Mouse (Mus musculus) ES-E14 (cell line): ENCODE results near the gene Nfyb. TPM values are rescaled to one million over a fixed set of nuclear protein-coding genes. Genes with fewer than 3 reads are reported as not detected.

Experiments
- DNase-seq: peaks from one replicate; pipeline ENCODE4 v3.0.0-alpha.2; 2013; ENCODE audit warnings: low read depth, low spot score
- H3K27ac ChIP-seq: 2 replicates; pipeline ENCODE4 v1.5.1; 2012; ENCODE audit warnings: low read depth, mild to moderate bottlenecking, low read length, moderate library complexity, mixed read lengths; ENCODE audit not compliant: poor library complexity, insufficient read depth, severe bottlenecking
- H3K36me3 ChIP-seq: 2 replicates; pipeline ENCODE4 v1.6.1; 2012; ENCODE audit warnings: mild to moderate bottlenecking, low read length, moderate library complexity, mixed read lengths; ENCODE audit not compliant: control insufficient read depth, poor library complexity, insufficient read depth, severe bottlenecking
- H3K4me1 ChIP-seq, 2 experiments: fragments of 150-350 bp in 1 of 2; sonication (generic) in 1 of 2; 2 replicates each; pipeline ENCODE4 v1.6.1; 2012; ENCODE audit warnings: low read length in 2 of 2, mild to moderate bottlenecking in 1 of 2, mixed read lengths in 1 of 2; ENCODE audit not compliant: control insufficient read depth in 2 of 2, insufficient read depth in 2 of 2, poor library complexity in 1 of 2
- H3K4me3 ChIP-seq, 2 experiments: fragments of 150-350 bp in 1 of 2; sonication (generic) in 1 of 2; 2 replicates each; pipeline ENCODE4 v1.5.1; 2012; ENCODE audit warnings: low read length in 2 of 2, low read depth in 1 of 2, mild to moderate bottlenecking in 1 of 2, mixed read lengths in 1 of 2; ENCODE audit not compliant: insufficient read depth in 1 of 2, poor library complexity in 1 of 2, severe bottlenecking in 1 of 2
- H3K9ac ChIP-seq: 2 replicates; pipeline ENCODE4 v1.6.1; 2012; ENCODE audit warnings: low read depth, mild to moderate bottlenecking, low read length, mixed read lengths; ENCODE audit not compliant: poor library complexity, insufficient read depth, severe bottlenecking
- H3K9me3 ChIP-seq: fragments of 150-350 bp; sonication (generic); 2 replicates; pipeline ENCODE4 v1.6.1; 2012; ENCODE audit warnings: low read depth, mild to moderate bottlenecking, low read length; ENCODE audit not compliant: control insufficient read depth, insufficient read depth
- CHD2 ChIP-seq: IDR thresholded peaks from 2 replicates; pipeline ENCODE4 v1.6.1; 2014; ENCODE audit warnings: mild to moderate bottlenecking, low read depth, low read length, inconsistent platforms
- HCFC1 ChIP-seq: IDR thresholded peaks from 2 replicates; pipeline ENCODE4 v1.6.1; 2012; ENCODE audit warnings: low read length, inconsistent platforms, borderline replicate concordance; ENCODE audit not compliant: insufficient read depth
- MAFK ChIP-seq: IDR thresholded peaks from 2 replicates; pipeline ENCODE4 v1.6.1; 2014; ENCODE audit warnings: mild to moderate bottlenecking, low read depth, low read length, inconsistent platforms; ENCODE audit not compliant: insufficient read depth
- ZC3H11A ChIP-seq: IDR thresholded peaks from 2 replicates; pipeline ENCODE4 v1.6.1; 2012; ENCODE audit warnings: low read depth, mild to moderate bottlenecking, inconsistent platforms, low read length, borderline replicate concordance
- ZNF384 ChIP-seq: IDR thresholded peaks from 2 replicates; pipeline ENCODE4 v1.6.1; 2012; ENCODE audit warnings: low read depth, low read length, inconsistent platforms
- in situ Hi-C, 2 experiments: fragments of 600-800 bp; cut with MboI; formaldehyde crosslinking; loops; one replicate each; pipeline ENCODE4 v1.15.1; 2025; ENCODE audit warnings: low sequenced_read_pairs in 2 of 2, inconsistent platforms in 1 of 2; ENCODE audit not compliant: unreplicated experiment in 2 of 2
- total RNA-seq: library from RNA; depleted of rRNA; stranded (reverse); fragments of 300-350 nt; gene quantifications from 2 replicates; pipeline ENCODE4 v1.2.3, GENCODE M21; 2012

The Nfyb gene
- total RNA-seq, 1 experiment = 46.9 TPM

- H3K4me1 ChIP-seq = peaks cover 5 to 12% of the 10 kb centered on the region in 2 experiments; a peak in 3 of 4 replicates
- peaks cover 62% of the 10 kb centered on the region for H3K36me3 ChIP-seq
- H3K9ac ChIP-seq = no peak overlapping the region
- H3K4me3 ChIP-seq = no peak overlapping the region
- in situ Hi-C loops = no loop called here
- DNase-seq = no peak
- no peak overlapping the region for H3K27ac ChIP-seq
- no peaks in the 10 kb centered on the region for H3K9me3 ChIP-seq
- TF ChIP-seq HCFC1 (no peak), ZNF384 (no peak), CHD2 (no peak), MAFK (no peak), ZC3H11A (no peak)
Observed at GRCm38 (mm10) chr10:82755213-82755890, 8.6 kb downstream of the Nfyb start.

- Histone ChIP-seq H3K27ac (no peak overlapping the region), H3K36me3 (peaks cover 61% of the 10 kb centered on the region), H3K9me3 (no peaks in the 10 kb centered on the region), H3K9ac (no peak overlapping the region), H3K4me3 (no peak overlapping the region), H3K4me1 (peaks cover 5 to 10% of the 10 kb centered on the region in 2 experiments; a peak in 3 of 4 replicates)
- in situ Hi-C loops = no loop called here
- TF ChIP-seq HCFC1 (no peak), CHD2 (no peak), MAFK (no peak), ZC3H11A (no peak), ZNF384 (no peak)
- no peak for DNase-seq
Observed at GRCm38 (mm10) chr10:82754642-82755041, 9.3 kb downstream of the Nfyb start.

- no peak overlapping the region for H3K27ac ChIP-seq
- in situ Hi-C loops = no loop called here
- no peak overlapping the region for H3K4me3 ChIP-seq
- H3K36me3 ChIP-seq = peaks cover 60% of the 10 kb centered on the region
- no peaks in the 10 kb centered on the region for H3K9me3 ChIP-seq
- H3K4me1 ChIP-seq = peaks cover 6 to 9% of the 10 kb centered on the region in 2 experiments
- DNase-seq = no peak
- no peak overlapping the region for H3K9ac ChIP-seq
- TF ChIP-seq HCFC1 = no peak
- TF ChIP-seq CHD2 = no peak
- TF ChIP-seq MAFK = no peak
- TF ChIP-seq ZC3H11A = no peak
- no peak for TF ChIP-seq ZNF384
Observed at GRCm38 (mm10) chr10:82752921-82753320, 11.0 kb downstream of the Nfyb start.

GRCm38 (mm10) chr10:82750778-82751177 is 13.2 kb downstream of the Nfyb start:
- Histone ChIP-seq H3K4me1 (peaks cover 6 to 9% of the 10 kb centered on the region in 2 experiments; a peak in 2 of 4 replicates), H3K36me3 (peaks cover 51% of the 10 kb centered on the region), H3K9me3 (no peaks in the 10 kb centered on the region), H3K4me3 (no peak overlapping the region), H3K9ac (no peak overlapping the region), H3K27ac (no peak overlapping the region)
- DNase-seq = no peak
- TF ChIP-seq CHD2 (no peak), HCFC1 (no peak), ZC3H11A (no peak), ZNF384 (no peak), MAFK (no peak)
- in situ Hi-C loops = no loop called here
